Mouse (Mus musculus) C2C12 (cell line): Measurements from ENCODE around the gene Olfr818.
"Not testable (repeated sequence)": the region's sequence is repeated elsewhere in the genome, so short reads cannot be mapped to it uniquely, and the experiment has no call there.

ENCODE experiments used
- CEBPB ChIP-seq: IDR thresholded peaks from one replicate; pipeline ENCODE4 v1.6.1; 2011; ENCODE audit warnings: low read depth, mild to moderate bottlenecking, control low read depth, moderate library complexity
- CTCF ChIP-seq: IDR thresholded peaks from one replicate; pipeline ENCODE4 v1.5.1; 2011; ENCODE audit not compliant: control insufficient read depth, insufficient read depth, insufficient read length
- FOSL1 ChIP-seq: IDR thresholded peaks from one replicate; pipeline ENCODE4 v1.8.0; 2011; ENCODE audit warnings: mild to moderate bottlenecking, low read length; ENCODE audit not compliant: poor library complexity, insufficient read depth, severe bottlenecking
- MAX ChIP-seq: IDR thresholded peaks from one replicate; pipeline ENCODE4 v1.6.1; 2011; ENCODE audit warnings: mild to moderate bottlenecking, control low read depth
- MYOD1 ChIP-seq: IDR thresholded peaks from one replicate; pipeline ENCODE4 v1.6.1; 2011; ENCODE audit warnings: low read depth; ENCODE audit not compliant: control insufficient read depth, insufficient read length
- USF1 ChIP-seq: IDR thresholded peaks from one replicate; pipeline ENCODE4 v1.6.1; 2011; ENCODE audit warnings: low read depth, mild to moderate bottlenecking, control low read depth, moderate library complexity

- TF ChIP-seq CTCF, USF1, MAX, CEBPB, MYOD1, FOSL1: not testable (repeated sequence)
Measured at GRCm38 (mm10) chr10:129981867-129982266, 33.0 kb upstream of the Olfr818 start.
